Mouse (Mus musculus) forebrain, embryonic 11.5 days (tissue): ENCODE measurements at regions not wholly inside any gene's neighbourhood (a gene's known extent, or its start where the extent isn't known, plus 50 kb on each side); places are given as distances from the start of the nearest gene placed in this dataset.

Experiments
- ATAC-seq: fragments of 200-750 bp; cut with Nextera tagmentation; replicated peaks from 2 replicates; pipeline ENCODE4 v1.8.0; 2017; ENCODE audit warnings: moderate TSS enrichment; ENCODE audit not compliant: low FRiP score
- DNase-seq: peaks from one replicate; pipeline ENCODE4 v3.0.0-alpha.2; 2017; ENCODE audit warnings: low spot score
- H3K27ac ChIP-seq: fragments of 300-500 bp; sonication (generic); 2 replicates; pipeline ENCODE4 v1.5.1; 2014; ENCODE audit warnings: low read depth, low read length
- H3K27me3 ChIP-seq: fragments of 300-500 bp; sonication (generic); 2 replicates; pipeline ENCODE4 v1.6.1; 2014; ENCODE audit warnings: mild to moderate bottlenecking, low read length, mixed read lengths; ENCODE audit not compliant: control insufficient read depth, insufficient read depth
- H3K36me3 ChIP-seq: fragments of 300-500 bp; sonication (generic); 2 replicates; pipeline ENCODE4 v1.6.1; 2014; ENCODE audit warnings: mild to moderate bottlenecking, low read length, moderate library complexity, mixed read lengths; ENCODE audit not compliant: control insufficient read depth, insufficient read depth
- H3K4me1 ChIP-seq: fragments of 300-500 bp; sonication (generic); replicated peaks from 2 replicates; pipeline ENCODE4 v1.6.1; 2014; ENCODE audit warnings: low read length, mixed read lengths; ENCODE audit not compliant: control insufficient read depth, insufficient read depth
- H3K4me2 ChIP-seq: fragments of 300-500 bp; sonication (generic); 2 replicates; pipeline ENCODE4 v1.6.1; 2014; ENCODE audit warnings: low read depth, mild to moderate bottlenecking, low read length, moderate library complexity, mixed read lengths; ENCODE audit not compliant: severe bottlenecking
- H3K4me3 ChIP-seq: fragments of 300-500 bp; sonication (generic); 2 replicates; pipeline ENCODE4 v1.5.1; 2014; ENCODE audit warnings: low read depth, low read length
- H3K9ac ChIP-seq: fragments of 300-500 bp; sonication (generic); 2 replicates; pipeline ENCODE4 v1.6.1; 2014; ENCODE audit warnings: low read length
- H3K9me3 ChIP-seq: fragments of 300-500 bp; sonication (generic); 2 replicates; pipeline ENCODE4 v1.6.1; 2016; ENCODE audit warnings: low read length, mixed read lengths; ENCODE audit not compliant: control insufficient read depth
- WGBS: fragments of 180-500 bp; shearing (Covaris S2); extraction: QIAGEN DNeasy Blood & Tissue Kit; methylation state at CpG from one replicate; pipeline ENCODE4 v1.1.7; 2014; 5-methylcytosine and 5-hydroxymethylcytosine counted together

- 82% methylated on average over 1 of the region's 1 CpGs for WGBS
- no peak for DNase-seq
These were observed 589.6 kb downstream of the Insc start for GRCm38 (mm10) chr7:115333046-115333577.

GRCm38 (mm10) chr7:115335051-115335450, 591.6 kb downstream of the Insc start:
- H3K27ac ChIP-seq, result no peak overlapping the region

More at GRCm38 (mm10) chr7:115333046-115333577, 589.6 kb downstream of the Insc start:
- Histone ChIP-seq H3K36me3 (no peaks in the 10 kb centered on the region), H3K4me1 (no peaks in the 10 kb centered on the region), H3K4me2 (no peak overlapping the region), H3K27ac (no peak overlapping the region), H3K4me3 (no peak overlapping the region), H3K9me3 (no peaks in the 10 kb centered on the region), H3K9ac (no peak overlapping the region), H3K27me3 (no peaks in the 10 kb centered on the region)
- no peak for ATAC-seq

GRCm38 (mm10) chr7:115340155-115340554, 596.7 kb downstream of the Insc start:
- no peak overlapping the region for H3K4me2 ChIP-seq
- no peaks in the 10 kb centered on the region for H3K27me3 ChIP-seq
- H3K27ac ChIP-seq, result no peak overlapping the region
- no peaks in the 10 kb centered on the region for H3K9me3 ChIP-seq
- no peak overlapping the region for H3K9ac ChIP-seq
- WGBS, result 72% methylated on average over 7 of the region's 7 CpGs
- H3K36me3 ChIP-seq, result no peaks in the 10 kb centered on the region
- no peaks in the 10 kb centered on the region for H3K4me1 ChIP-seq
- no peak overlapping the region for H3K4me3 ChIP-seq
- no peak for DNase-seq
- no peak for ATAC-seq

More at GRCm38 (mm10) chr7:115335051-115335450, 591.6 kb downstream of the Insc start:
- DNase-seq (no peak), ATAC-seq (no peak)
- H3K36me3 ChIP-seq, result no peaks in the 10 kb centered on the region
- no peaks in the 10 kb centered on the region for H3K4me1 ChIP-seq
- H3K9me3 ChIP-seq, result no peaks in the 10 kb centered on the region
- no peak overlapping the region for H3K4me2 ChIP-seq
- H3K9ac ChIP-seq, result no peak overlapping the region
- WGBS, result 93% methylated on average over 3 of the region's 3 CpGs
- no peaks in the 10 kb centered on the region for H3K27me3 ChIP-seq
- H3K4me3 ChIP-seq, result no peak overlapping the region

GRCm38 (mm10) chr7:115341007-115341406, 597.5 kb downstream of the Insc start:
- Histone ChIP-seq H3K9me3 (no peaks in the 10 kb centered on the region), H3K4me2 (no peak overlapping the region), H3K9ac (no peak overlapping the region), H3K4me1 (no peaks in the 10 kb centered on the region), H3K27me3 (no peaks in the 10 kb centered on the region), H3K27ac (no peak overlapping the region), H3K4me3 (no peak overlapping the region), H3K36me3 (no peaks in the 10 kb centered on the region)
- ATAC-seq, result no peak
- DNase-seq, result no peak
- 78% methylated on average over 4 of the region's 4 CpGs for WGBS

- DNase-seq (no peak), ATAC-seq (no peak)
- Histone ChIP-seq H3K27ac (no peak overlapping the region), H3K36me3 (no peaks in the 10 kb centered on the region), H3K4me2 (no peak overlapping the region), H3K9me3 (no peaks in the 10 kb centered on the region), H3K9ac (no peak overlapping the region), H3K27me3 (no peaks in the 10 kb centered on the region), H3K4me1 (no peaks in the 10 kb centered on the region), H3K4me3 (no peak overlapping the region)
- WGBS, result 84% methylated on average over 3 of the region's 3 CpGs
These were observed 602.3 kb downstream of the Insc start for GRCm38 (mm10) chr7:115345749-115346148.

GRCm38 (mm10) chr7:115358711-115359110, 615.2 kb downstream of the Insc start:
- H3K4me3 ChIP-seq, result no peak overlapping the region
- no peaks in the 10 kb centered on the region for H3K9me3 ChIP-seq
- no peak for DNase-seq
- H3K4me2 ChIP-seq, result no peak overlapping the region
- no peak overlapping the region for H3K27ac ChIP-seq
- no peaks in the 10 kb centered on the region for H3K4me1 ChIP-seq
- no peaks in the 10 kb centered on the region for H3K27me3 ChIP-seq
- ATAC-seq, result no peak
- no peak overlapping the region for H3K9ac ChIP-seq
- no peaks in the 10 kb centered on the region for H3K36me3 ChIP-seq
- WGBS, result 80% methylated on average over 6 of the region's 6 CpGs

- WGBS, result 83% methylated on average over 3 of the region's 3 CpGs
- no peaks in the 10 kb centered on the region for H3K36me3 ChIP-seq
- H3K9me3 ChIP-seq, result no peaks in the 10 kb centered on the region
- H3K9ac ChIP-seq, result no peak overlapping the region
- no peak for DNase-seq
- no peak overlapping the region for H3K27ac ChIP-seq
- no peak overlapping the region for H3K4me2 ChIP-seq
- H3K4me1 ChIP-seq, result no peaks in the 10 kb centered on the region
- H3K27me3 ChIP-seq, result no peaks in the 10 kb centered on the region
- no peak for ATAC-seq
- H3K4me3 ChIP-seq, result no peak overlapping the region
These were observed 616.6 kb downstream of the Insc start for GRCm38 (mm10) chr7:115360142-115360541.

GRCm38 (mm10) chr7:115362117-115362516, 618.6 kb downstream of the Insc start:
- ATAC-seq, result no peak
- DNase-seq, result no peak
- 81% methylated on average over 2 of the region's 2 CpGs for WGBS
- Histone ChIP-seq H3K9ac (no peak overlapping the region), H3K4me1 (no peaks in the 10 kb centered on the region), H3K4me3 (no peak overlapping the region), H3K36me3 (no peaks in the 10 kb centered on the region), H3K4me2 (no peak overlapping the region), H3K27ac (no peak overlapping the region), H3K27me3 (no peaks in the 10 kb centered on the region), H3K9me3 (no peaks in the 10 kb centered on the region)

GRCm38 (mm10) chr7:115366910-115367309, 623.4 kb downstream of the Insc start:
- H3K27me3 ChIP-seq, result no peaks in the 10 kb centered on the region
- no peaks in the 10 kb centered on the region for H3K36me3 ChIP-seq
- no peak overlapping the region for H3K27ac ChIP-seq
- no peak overlapping the region for H3K9ac ChIP-seq
- peak; percentile 58 for ATAC-seq
- H3K4me3 ChIP-seq, result no peak overlapping the region
- DNase-seq, result peak; percentile 88
- no peaks in the 10 kb centered on the region for H3K4me1 ChIP-seq
- H3K9me3 ChIP-seq, result no peaks in the 10 kb centered on the region
- WGBS, result 30% methylated on average over 5 of the region's 5 CpGs
- H3K4me2 ChIP-seq, result no peak overlapping the region
